Mouse (Mus musculus) embryo, embryonic 10.5 days (tissue): Measurements from ENCODE around the gene Lhx1.

Experiments used
- DNase-seq: peaks from one replicate; pipeline ENCODE4 v3.0.0-alpha.2; 2015; ENCODE audit warnings: low spot score

Gene Lhx1

GRCm38 (mm10) chr11:84526451-84526850 lies 1.1 kb upstream of the Lhx1 start:
- DNase-seq: peak; percentile 50

- DNase-seq: peak; percentile 68
These were observed 644 bp downstream of the Lhx1 start for GRCm38 (mm10) chr11:84524511-84525270.

GRCm38 (mm10) chr11:84523841-84524510 lies 1.4 kb downstream of the Lhx1 start:
- no peak for DNase-seq

GRCm38 (mm10) chr11:84523321-84523831 lies 2.0 kb downstream of the Lhx1 start:
- DNase-seq: peak; percentile 66

- DNase-seq: peak; percentile 55
These were observed 2.6 kb downstream of the Lhx1 start for GRCm38 (mm10) chr11:84522577-84523320.

- peak; percentile 34 for DNase-seq
These were observed 3.5 kb downstream of the Lhx1 start for GRCm38 (mm10) chr11:84521751-84522299.

GRCm38 (mm10) chr11:84521071-84521390 lies 4.3 kb downstream of the Lhx1 start:
- DNase-seq: no peak

- DNase-seq: peak; percentile 35
These were observed 4.9 kb downstream of the Lhx1 start for GRCm38 (mm10) chr11:84520269-84521070.

GRCm38 (mm10) chr11:84519576-84520268 lies 5.6 kb downstream of the Lhx1 start:
- DNase-seq: peak; percentile 36

GRCm38 (mm10) chr11:84519036-84519435 lies 6.3 kb downstream of the Lhx1 start:
- peak; percentile 54 for DNase-seq

- no peak for DNase-seq
These were observed 7.1 kb downstream of the Lhx1 start for GRCm38 (mm10) chr11:84518261-84518660.

- DNase-seq: peak; percentile 50
These were observed 7.9 kb downstream of the Lhx1 start for GRCm38 (mm10) chr11:84517431-84517830.

- peak; percentile 43 for DNase-seq
These were observed 8.7 kb downstream of the Lhx1 start for GRCm38 (mm10) chr11:84516501-84517240.

- DNase-seq: peak; percentile 98
These were observed 11.9 kb downstream of the Lhx1 start, which contains the start of gene Aatf for GRCm38 (mm10) chr11:84513171-84514116. Gene Aatf (minus strand): TSS chr11:84513522.

GRCm38 (mm10) chr11:84512031-84512430 lies 13.3 kb downstream of the Lhx1 start:
- no peak for DNase-seq

- DNase-seq: no peak
These were observed 21.0 kb downstream of the Lhx1 start for GRCm38 (mm10) chr11:84504296-84504695.

- DNase-seq: peak; percentile 39
These were observed 27.4 kb downstream of the Lhx1 start for GRCm38 (mm10) chr11:84497944-84498343.

- DNase-seq: no peak
These were observed 28.4 kb downstream of the Lhx1 start for GRCm38 (mm10) chr11:84496901-84497300.

- DNase-seq: no peak
These were observed 29.6 kb downstream of the Lhx1 start for GRCm38 (mm10) chr11:84495774-84496173.
